Mouse (Mus musculus): ENCODE data around the gene Shisa6.

Shisa6 gene

GRCm38 (mm10) chr11:66236557-66236956, 289.2 kb downstream of the Shisa6 start:
- DNase-seq (ENCODE audit: low spot score in 2 of 2): no peak

- no peak for DNase-seq (ENCODE audit: low spot score in 2 of 2)
These were observed 292.9 kb downstream of the Shisa6 start for GRCm38 (mm10) chr11:66232891-66233290.

GRCm38 (mm10) chr11:66222133-66222532, 303.6 kb downstream of the Shisa6 start:
- no peak for DNase-seq (ENCODE audit: low spot score in 2 of 2)

GRCm38 (mm10) chr11:66218469-66218868, 307.3 kb downstream of the Shisa6 start:
- no peak for DNase-seq (ENCODE audit: low spot score in 2 of 2)

GRCm38 (mm10) chr11:66188627-66189287, 337.0 kb downstream of the Shisa6 start:
- DNase-seq (ENCODE audit: low spot score in 2 of 2): peak in 1 of 2 experiments; percentile 13

- no peak for DNase-seq (ENCODE audit: low spot score in 2 of 2)
These were observed 337.6 kb downstream of the Shisa6 start for GRCm38 (mm10) chr11:66188146-66188545.

- no peak for DNase-seq (ENCODE audit: low spot score in 2 of 2)
These were observed 348.0 kb downstream of the Shisa6 start for GRCm38 (mm10) chr11:66177781-66178180.

- peak in 1 of 2 experiments; percentile 22 for DNase-seq (ENCODE audit: low spot score in 2 of 2)
These were observed 357.7 kb downstream of the Shisa6 start, which contains the start of gene Dnah9 for GRCm38 (mm10) chr11:66167801-66168651. Gene Dnah9 (minus strand): TSS chr11:66168551.

- DNase-seq (ENCODE audit: low spot score in 2 of 2): no peak
These were observed 361.7 kb downstream of the Shisa6 start for GRCm38 (mm10) chr11:66164022-66164421.
